Mouse (Mus musculus) kidney, embryonic 14.5 days (tissue): ENCODE measurements around the gene Tha1. TPM values are rescaled to one million over a fixed set of nuclear protein-coding genes. Genes with fewer than 3 reads are reported as not detected.

Experiments used
- ATAC-seq: fragments of 200-750 bp; cut with Nextera tagmentation; 2 replicates; pipeline ENCODE4 v1.8.0; 2017; ENCODE audit warnings: moderate number of reproducible peaks, mild to moderate bottlenecking, moderate TSS enrichment, moderate library complexity; ENCODE audit not compliant: low FRiP score, low TSS enrichment
- H3K27ac ChIP-seq: fragments of 300-500 bp; sonication (generic); 2 replicates; pipeline ENCODE4 v1.5.1; 2014; ENCODE audit warnings: low read depth, mild to moderate bottlenecking, low read length, moderate library complexity, mixed read lengths
- H3K27me3 ChIP-seq: fragments of 300-500 bp; sonication (generic); 2 replicates; pipeline ENCODE4 v1.6.1; 2014; ENCODE audit warnings: mild to moderate bottlenecking, low read length; ENCODE audit not compliant: control insufficient read depth, insufficient read depth
- H3K36me3 ChIP-seq: fragments of 300-500 bp; sonication (generic); 2 replicates; pipeline ENCODE4 v1.6.1; 2014; ENCODE audit warnings: low read length, mixed read lengths; ENCODE audit not compliant: control insufficient read depth, insufficient read depth
- H3K4me1 ChIP-seq: fragments of 300-500 bp; sonication (generic); 2 replicates; pipeline ENCODE4 v1.6.1; 2014; ENCODE audit warnings: low read length, mixed read lengths; ENCODE audit not compliant: control insufficient read depth, insufficient read depth
- H3K4me2 ChIP-seq: fragments of 300-500 bp; sonication (generic); replicated peaks from 2 replicates; pipeline ENCODE4 v1.6.1; 2014; ENCODE audit warnings: low read depth, mild to moderate bottlenecking, low read length
- H3K4me3 ChIP-seq: fragments of 300-500 bp; sonication (generic); 2 replicates; pipeline ENCODE4 v1.5.1; 2014; ENCODE audit warnings: mild to moderate bottlenecking, low read length
- H3K9ac ChIP-seq: fragments of 300-500 bp; sonication (generic); 2 replicates; pipeline ENCODE4 v1.6.1; 2014; ENCODE audit warnings: low read depth, mild to moderate bottlenecking, low read length, moderate library complexity
- H3K9me3 ChIP-seq: fragments of 300-500 bp; sonication (generic); 2 replicates; pipeline ENCODE4 v1.6.1; 2016; ENCODE audit warnings: low read length; ENCODE audit not compliant: control insufficient read depth
- WGBS: fragments of 180-500 bp; shearing (Covaris S2); extraction: QIAGEN DNeasy Blood & Tissue Kit; methylation state at CpG from one replicate; pipeline ENCODE4 v1.1.7; 2014; 5-methylcytosine and 5-hydroxymethylcytosine counted together
- polyA plus RNA-seq: library from polyadenylated mRNA; unstranded; fragments of >200 nt; fragmentation: Nextera tagmentation; extraction: Ambion mirVana; gene quantifications from 2 replicates; pipeline ENCODE4 v1.2.1, GENCODE M21; 2014

Tha1 gene
- polyA plus RNA-seq, 1 experiment from 2014 or later: 5.1 TPM

- under 1% methylated on average over 51 of the region's 51 CpGs for WGBS
- peak within 1 kb of the TSS; percentile 97 for H3K27ac ChIP-seq
- peak; percentile 94 for ATAC-seq
- no peaks in the 10 kb centered on the region for H3K9me3 ChIP-seq
- no peaks in the 10 kb centered on the region for H3K27me3 ChIP-seq
- peak within 1 kb of the TSS; percentile 87 for H3K9ac ChIP-seq
- peaks cover 24% of the 10 kb centered on the region for H3K36me3 ChIP-seq
- peak within 1 kb of the TSS; percentile 72 for H3K4me3 ChIP-seq
- peaks cover 22% of the 10 kb centered on the region for H3K4me1 ChIP-seq
- peak within 1 kb of the TSS; percentile 90 for H3K4me2 ChIP-seq
Observed at GRCm38 (mm10) chr11:117848985-117849671, 24.2 kb downstream of the Tha1 start, which contains the start of gene Birc5. Gene Birc5, plus strand, starts transcription at chr11:117849251.

- no peaks in the 10 kb centered on the region for H3K27me3 ChIP-seq
- peak overlapping the region; percentile 78 for H3K9ac ChIP-seq
- ATAC-seq: peak; percentile 82
- peak overlapping the region; percentile 97 for H3K27ac ChIP-seq
- H3K4me3 ChIP-seq: peak overlapping the region; percentile 72
- H3K36me3 ChIP-seq: peaks cover 17% of the 10 kb centered on the region
- H3K9me3 ChIP-seq: no peaks in the 10 kb centered on the region
- 4% methylated on average over 19 of the region's 19 CpGs for WGBS
- H3K4me2 ChIP-seq: peak overlapping the region; percentile 90
- H3K4me1 ChIP-seq: peaks cover 22% of the 10 kb centered on the region
Observed at GRCm38 (mm10) chr11:117848271-117848984, 24.9 kb downstream of the Tha1 start.

GRCm38 (mm10) chr11:117847593-117848215 lies 25.6 kb downstream of the Tha1 start:
- Histone ChIP-seq H3K27ac (peak overlapping the region; percentile 97), H3K36me3 (peaks cover 9% of the 10 kb centered on the region), H3K4me3 (peak overlapping the region; percentile 72; the same call in 1 of the 2 replicates), H3K9me3 (no peaks in the 10 kb centered on the region), H3K9ac (peak overlapping the region; percentile 78), H3K27me3 (no peaks in the 10 kb centered on the region), H3K4me1 (peaks cover 22% of the 10 kb centered on the region), H3K4me2 (peak overlapping the region; percentile 90)
- no peak for ATAC-seq
- 71% methylated on average over 7 of the region's 7 CpGs for WGBS

GRCm38 (mm10) chr11:117846640-117847039 lies 26.6 kb downstream of the Tha1 start:
- no peaks in the 10 kb centered on the region for H3K9me3 ChIP-seq
- H3K4me1 ChIP-seq: peaks cover 22% of the 10 kb centered on the region
- 0 out of 2 replicates have a peak, but pooled peaks cover under 1% of the 10 kb centered on the region for H3K36me3 ChIP-seq
- H3K9ac ChIP-seq: no peak overlapping the region
- no peak overlapping the region for H3K4me2 ChIP-seq
- ATAC-seq: no peak
- H3K4me3 ChIP-seq: no peak overlapping the region
- H3K27me3 ChIP-seq: no peaks in the 10 kb centered on the region
- H3K27ac ChIP-seq: no peak overlapping the region
- 58% methylated on average over 5 of the region's 5 CpGs for whole genome bisulfite sequencing

GRCm38 (mm10) chr11:117845651-117846050 lies 27.6 kb downstream of the Tha1 start:
- no peak overlapping the region for H3K9ac ChIP-seq
- H3K36me3 ChIP-seq: no peaks in the 10 kb centered on the region
- peaks cover 22% of the 10 kb centered on the region for H3K4me1 ChIP-seq
- no peaks in the 10 kb centered on the region for H3K27me3 ChIP-seq
- ATAC-seq: no peak
- H3K27ac ChIP-seq: no peak overlapping the region
- H3K9me3 ChIP-seq: no peaks in the 10 kb centered on the region
- H3K4me2 ChIP-seq: no peak overlapping the region
- no peak overlapping the region for H3K4me3 ChIP-seq
- 76% methylated on average over 2 of the region's 2 CpGs for WGBS

GRCm38 (mm10) chr11:117844997-117845396 lies 28.3 kb downstream of the Tha1 start:
- Histone ChIP-seq H3K36me3 (no peaks in the 10 kb centered on the region), H3K27me3 (no peaks in the 10 kb centered on the region), H3K4me2 (no peak overlapping the region), H3K9me3 (no peaks in the 10 kb centered on the region), H3K9ac (no peak overlapping the region), H3K27ac (no peak overlapping the region), H3K4me1 (peaks cover 16% of the 10 kb centered on the region), H3K4me3 (no peak overlapping the region)
- no peak for ATAC-seq
- WGBS: 61% methylated on average over 2 of the region's 2 CpGs

GRCm38 (mm10) chr11:117843434-117843833 lies 29.8 kb downstream of the Tha1 start:
- no peak overlapping the region for H3K4me3 ChIP-seq
- H3K27ac ChIP-seq: no peak overlapping the region
- H3K4me1 ChIP-seq: peaks cover 11% of the 10 kb centered on the region
- H3K27me3 ChIP-seq: no peaks in the 10 kb centered on the region
- no peaks in the 10 kb centered on the region for H3K36me3 ChIP-seq
- 81% methylated on average over 2 of the region's 2 CpGs for WGBS
- no peak overlapping the region for H3K4me2 ChIP-seq
- ATAC-seq: no peak
- no peak overlapping the region for H3K9ac ChIP-seq
- no peaks in the 10 kb centered on the region for H3K9me3 ChIP-seq

GRCm38 (mm10) chr11:117840910-117841309 lies 32.4 kb downstream of the Tha1 start:
- 24% methylated on average over 1 of the region's 1 CpGs for WGBS
- no peak overlapping the region for H3K4me2 ChIP-seq
- H3K27me3 ChIP-seq: no peaks in the 10 kb centered on the region
- no peaks in the 10 kb centered on the region for H3K4me1 ChIP-seq
- H3K9ac ChIP-seq: no peak overlapping the region
- no peak overlapping the region for H3K4me3 ChIP-seq
- H3K27ac ChIP-seq: no peak overlapping the region
- H3K36me3 ChIP-seq: no peaks in the 10 kb centered on the region
- no peaks in the 10 kb centered on the region for H3K9me3 ChIP-seq
- no peak for ATAC-seq

- Histone ChIP-seq H3K4me3 (no peak overlapping the region), H3K9ac (no peak overlapping the region), H3K4me2 (no peak overlapping the region), H3K27me3 (no peaks in the 10 kb centered on the region), H3K36me3 (no peaks in the 10 kb centered on the region), H3K4me1 (no peaks in the 10 kb centered on the region), H3K27ac (no peak overlapping the region), H3K9me3 (no peaks in the 10 kb centered on the region)
- no peak for ATAC-seq
- 100% methylated on average over 1 of the region's 1 CpGs for WGBS
Observed at GRCm38 (mm10) chr11:117839021-117839420, 34.3 kb downstream of the Tha1 start.
